Mouse (Mus musculus) embryonic fibroblast, embryonic 13.5 days (primary cell): Measurements from ENCODE around the gene Fkbp5. TPM values are rescaled to one million over a fixed set of nuclear protein-coding genes. Genes with fewer than 3 reads are reported as not detected.

Source experiments
- H3K27ac ChIP-seq: 2 replicates; pipeline ENCODE4 v1.5.1; 2012; ENCODE audit warnings: low read length, control low read depth, inconsistent platforms; ENCODE audit not compliant: insufficient read depth
- H3K4me1 ChIP-seq: 2 replicates; pipeline ENCODE4 v1.6.1; 2011; ENCODE audit warnings: low read length; ENCODE audit not compliant: control insufficient read depth, insufficient read depth
- H3K4me3 ChIP-seq: 2 replicates; pipeline ENCODE4 v1.5.1; 2011; ENCODE audit warnings: mild to moderate bottlenecking, control low read depth, low read length; ENCODE audit not compliant: insufficient read depth
- CTCF ChIP-seq: IDR thresholded peaks from 2 replicates; pipeline ENCODE4 v1.5.1; 2011; ENCODE audit warnings: mild to moderate bottlenecking, control low read depth, low read length, moderate library complexity, borderline replicate concordance; ENCODE audit not compliant: insufficient read depth
- POLR2A ChIP-seq: IDR thresholded peaks from 2 replicates; pipeline ENCODE4 v1.6.1; 2011; ENCODE audit warnings: low read depth, mild to moderate bottlenecking, control low read depth, low read length, moderate library complexity
- polyA plus RNA-seq: library from polyadenylated mRNA; stranded (reverse); fragments of >200 nt; gene quantifications from 2 replicates; pipeline ENCODE4 v1.2.4, GENCODE M21; 2011; ENCODE audit warnings: low read depth; ENCODE audit not compliant: missing spikeins, insufficient read length

Gene Fkbp5
- polyA plus RNA-seq, 1 experiment: 31.3 TPM

GRCm38 (mm10) chr17:28510445-28511342 lies 6.6 kb downstream of the Fkbp5 start:
- H3K27ac ChIP-seq: no peak overlapping the region
- peaks cover 9% of the 10 kb centered on the region for H3K4me1 ChIP-seq
- no peak overlapping the region for H3K4me3 ChIP-seq
- TF ChIP-seq POLR2A (no peak), CTCF (no peak)

- no peak overlapping the region for H3K4me3 ChIP-seq
- peaks cover 5% of the 10 kb centered on the region for H3K4me1 ChIP-seq
- TF ChIP-seq CTCF (no peak), POLR2A (no peak)
- H3K27ac ChIP-seq: no peak overlapping the region
Measured at GRCm38 (mm10) chr17:28507496-28507895, 9.8 kb downstream of the Fkbp5 start.

- TF ChIP-seq POLR2A (no peak), CTCF (no peak)
- Histone ChIP-seq H3K4me3 (no peak overlapping the region), H3K27ac (no peak overlapping the region), H3K4me1 (peaks cover 3% of the 10 kb centered on the region; the same call in 1 of the 2 replicates)
Measured at GRCm38 (mm10) chr17:28506895-28507294, 10.4 kb downstream of the Fkbp5 start.

GRCm38 (mm10) chr17:28505591-28505990 lies 11.7 kb downstream of the Fkbp5 start:
- Histone ChIP-seq H3K4me3 (no peak overlapping the region), H3K27ac (no peak overlapping the region), H3K4me1 (no peaks in the 10 kb centered on the region)
- TF ChIP-seq CTCF (no peak), POLR2A (no peak)

- H3K27ac ChIP-seq: no peak overlapping the region
- no peaks in the 10 kb centered on the region for H3K4me1 ChIP-seq
- H3K4me3 ChIP-seq: no peak overlapping the region
- TF ChIP-seq CTCF: no peak
- no peak for TF ChIP-seq POLR2A
Measured at GRCm38 (mm10) chr17:28504182-28504581, 13.1 kb downstream of the Fkbp5 start.

GRCm38 (mm10) chr17:28502196-28502821 lies 15.0 kb downstream of the Fkbp5 start:
- H3K4me3 ChIP-seq: no peak overlapping the region
- no peak for TF ChIP-seq CTCF
- no peak for TF ChIP-seq POLR2A
- H3K27ac ChIP-seq: no peak overlapping the region
- no peaks in the 10 kb centered on the region for H3K4me1 ChIP-seq

GRCm38 (mm10) chr17:28500465-28500864 lies 16.9 kb downstream of the Fkbp5 start:
- no peak for TF ChIP-seq CTCF
- TF ChIP-seq POLR2A: no peak
- Histone ChIP-seq H3K4me3 (no peak overlapping the region), H3K27ac (no peak overlapping the region), H3K4me1 (no peaks in the 10 kb centered on the region)

- Histone ChIP-seq H3K4me3 (no peak overlapping the region), H3K4me1 (no peaks in the 10 kb centered on the region), H3K27ac (no peak overlapping the region)
- TF ChIP-seq POLR2A: no peak
Measured at GRCm38 (mm10) chr17:28499190-28499589, 18.1 kb downstream of the Fkbp5 start.

GRCm38 (mm10) chr17:28495832-28496231 lies 21.5 kb downstream of the Fkbp5 start:
- Histone ChIP-seq H3K4me3 (no peak overlapping the region), H3K4me1 (no peaks in the 10 kb centered on the region), H3K27ac (no peak overlapping the region)
- TF ChIP-seq POLR2A: no peak
- TF ChIP-seq CTCF: no peak

- no peaks in the 10 kb centered on the region for H3K4me1 ChIP-seq
- TF ChIP-seq POLR2A (no peak), CTCF (no peak)
- H3K4me3 ChIP-seq: no peak overlapping the region
- no peak overlapping the region for H3K27ac ChIP-seq
Measured at GRCm38 (mm10) chr17:28491035-28491770, 26.1 kb downstream of the Fkbp5 start.
